Mouse (Mus musculus) ES-Bruce4 (cell line): ENCODE measurements around the gene Pepd.

Experiments used
- CTCF ChIP-seq: IDR thresholded peaks from one replicate; pipeline ENCODE4 v1.8.1; 2011; ENCODE audit warnings: low read depth, low read length
- EP300 ChIP-seq: IDR thresholded peaks from 2 replicates; pipeline ENCODE4 v1.6.1; 2011; ENCODE audit warnings: low read depth, low read length; ENCODE audit not compliant: insufficient read depth
- POLR2A ChIP-seq: IDR thresholded peaks from one replicate; pipeline ENCODE4 v1.8.1; 2011; ENCODE audit warnings: low read length; ENCODE audit not compliant: insufficient read depth

DNA sequence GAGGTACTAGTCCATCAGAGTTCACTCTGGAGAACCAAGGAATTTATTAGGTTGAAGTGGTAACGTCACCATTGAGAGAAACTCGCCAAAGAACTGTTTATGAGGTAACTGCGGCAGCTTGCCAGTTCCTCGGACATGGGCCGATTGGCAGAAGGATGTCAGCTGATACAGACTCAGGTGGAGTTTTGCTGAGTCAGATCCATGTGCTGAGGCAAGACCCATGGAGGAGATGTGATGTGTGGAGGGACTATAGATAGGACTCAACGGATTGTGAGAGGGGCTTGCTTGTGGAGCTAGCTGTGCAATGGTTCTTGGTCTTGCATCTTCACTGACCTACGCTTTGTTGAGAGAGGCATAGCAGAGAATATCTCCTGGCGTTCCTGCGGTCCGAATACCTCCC is 69.6 kb downstream of the Pepd start:
- no peak for TF ChIP-seq EP300
- no peak for TF ChIP-seq POLR2A
- TF ChIP-seq CTCF, result no peak
